Mouse (Mus musculus) kidney, embryonic 16.5 days (tissue): ENCODE measurements around the gene Cacng3. TPM values are rescaled to one million over a fixed set of nuclear protein-coding genes. Genes with fewer than 3 reads are reported as not detected.
A peak's percentile ranks its signal among the peaks of the same experiment; 100 is the strongest.

Source experiments
- ATAC-seq: fragments of 200-750 bp; cut with Nextera tagmentation; 2 replicates; pipeline ENCODE4 v1.8.0; 2017; ENCODE audit warnings: moderate TSS enrichment; ENCODE audit not compliant: low FRiP score, low TSS enrichment
- H3K27ac ChIP-seq: fragments of 300-500 bp; sonication (generic); 2 replicates; pipeline ENCODE4 v1.5.1; 2014; ENCODE audit warnings: low read length
- H3K27me3 ChIP-seq: fragments of 300-500 bp; sonication (generic); 2 replicates; pipeline ENCODE4 v1.6.1; 2014; ENCODE audit warnings: low read length, control low read depth, mixed read lengths; ENCODE audit not compliant: insufficient read depth
- H3K36me3 ChIP-seq: fragments of 300-500 bp; sonication (generic); 2 replicates; pipeline ENCODE4 v1.6.1; 2014; ENCODE audit warnings: low read length, control low read depth, mixed read lengths; ENCODE audit not compliant: insufficient read depth
- H3K4me1 ChIP-seq: fragments of 300-500 bp; sonication (generic); 2 replicates; pipeline ENCODE4 v1.6.1; 2014; ENCODE audit warnings: low read length, control low read depth, mixed read lengths; ENCODE audit not compliant: insufficient read depth
- H3K4me2 ChIP-seq: fragments of 300-500 bp; sonication (generic); replicated peaks from 2 replicates; pipeline ENCODE4 v1.6.1; 2014; ENCODE audit warnings: low read depth, low read length
- H3K4me3 ChIP-seq: fragments of 300-500 bp; sonication (generic); 2 replicates; pipeline ENCODE4 v1.5.1; 2014; ENCODE audit warnings: mild to moderate bottlenecking, low read length
- H3K9ac ChIP-seq: fragments of 300-500 bp; sonication (generic); replicated peaks from 2 replicates; pipeline ENCODE4 v1.6.1; 2014; ENCODE audit warnings: low read length
- H3K9me3 ChIP-seq: fragments of 300-500 bp; sonication (generic); 2 replicates; pipeline ENCODE4 v1.6.1; 2016; ENCODE audit warnings: low read length, control low read depth
- WGBS: fragments of 180-500 bp; shearing (Covaris S2); extraction: QIAGEN DNeasy Blood & Tissue Kit; methylation state at CpG from one replicate; pipeline ENCODE4 v1.1.7; 2014; 5-methylcytosine and 5-hydroxymethylcytosine counted together
- polyA plus RNA-seq: library from polyadenylated mRNA; unstranded; fragments of >200 nt; fragmentation: Nextera tagmentation; extraction: Ambion mirVana; gene quantifications from 2 replicates; pipeline ENCODE4 v1.2.1, GENCODE M21; 2015

Cacng3 gene
- polyA plus RNA-seq, 1 experiment from 2014 or later, result 0.35 TPM

GRCm38 (mm10) chr7:122740663-122741062, 70.4 kb downstream of the Cacng3 start:
- Histone ChIP-seq H3K27me3 (no peaks in the 10 kb centered on the region), H3K36me3 (no peaks in the 10 kb centered on the region), H3K9me3 (no peaks in the 10 kb centered on the region), H3K4me3 (no peak overlapping the region), H3K4me2 (no peak overlapping the region), H3K4me1 (no peaks in the 10 kb centered on the region), H3K9ac (no peak overlapping the region), H3K27ac (no peak overlapping the region)
- WGBS, result 95% methylated on average over 2 of the region's 2 CpGs
- ATAC-seq, result no peak

GRCm38 (mm10) chr7:122755920-122756603, 85.8 kb downstream of the Cacng3 start:
- Histone ChIP-seq H3K4me3 (no peak overlapping the region), H3K27me3 (peaks cover 5% of the 10 kb centered on the region; the same call in 1 of the 2 replicates), H3K36me3 (no peaks in the 10 kb centered on the region), H3K9ac (no peak overlapping the region), H3K4me1 (0 out of 2 replicates have a peak, but pooled peaks cover 7% of the 10 kb centered on the region), H3K9me3 (no peaks in the 10 kb centered on the region), H3K27ac (no peak overlapping the region), H3K4me2 (no peak overlapping the region)
- 86% methylated on average over 5 of the region's 5 CpGs for WGBS
- no peak for ATAC-seq

- Histone ChIP-seq H3K4me3 (no peak overlapping the region), H3K4me1 (0 out of 2 replicates have a peak, but pooled peaks cover 5% of the 10 kb centered on the region), H3K4me2 (no peak overlapping the region), H3K27ac (no peak overlapping the region), H3K36me3 (no peaks in the 10 kb centered on the region), H3K9me3 (0 out of 2 replicates have a peak, but pooled peaks cover 2% of the 10 kb centered on the region), H3K27me3 (peaks cover 5% of the 10 kb centered on the region; the same call in 1 of the 2 replicates), H3K9ac (no peak overlapping the region)
- peak; percentile 88 for ATAC-seq
- WGBS, result 30% methylated on average over 3 of the region's 3 CpGs
These were observed 88.4 kb downstream of the Cacng3 start for GRCm38 (mm10) chr7:122758645-122759044.

GRCm38 (mm10) chr7:122764506-122764905, 94.2 kb downstream of the Cacng3 start:
- 67% methylated on average over 5 of the region's 5 CpGs for WGBS
- H3K4me1 ChIP-seq, result no peaks in the 10 kb centered on the region
- no peaks in the 10 kb centered on the region for H3K27me3 ChIP-seq
- H3K36me3 ChIP-seq, result no peaks in the 10 kb centered on the region
- no peak overlapping the region for H3K4me3 ChIP-seq
- H3K4me2 ChIP-seq, result no peak overlapping the region
- H3K9me3 ChIP-seq, result 0 out of 2 replicates have a peak, but pooled peaks cover 2% of the 10 kb centered on the region
- H3K9ac ChIP-seq, result no peak overlapping the region
- no peak overlapping the region for H3K27ac ChIP-seq
- ATAC-seq, result no peak

- H3K4me3 ChIP-seq, result no peak overlapping the region
- WGBS, result 85% methylated on average over 27 of the region's 27 CpGs
- no peak overlapping the region for H3K9ac ChIP-seq
- H3K4me2 ChIP-seq, result no peak overlapping the region
- H3K27me3 ChIP-seq, result no peaks in the 10 kb centered on the region
- H3K9me3 ChIP-seq, result no peaks in the 10 kb centered on the region
- no peaks in the 10 kb centered on the region for H3K4me1 ChIP-seq
- no peak overlapping the region for H3K27ac ChIP-seq
- ATAC-seq, result no peak
- no peaks in the 10 kb centered on the region for H3K36me3 ChIP-seq
These were observed 98.2 kb downstream of the Cacng3 start for GRCm38 (mm10) chr7:122768292-122769020.

GRCm38 (mm10) chr7:122779601-122780000, 109.3 kb downstream of the Cacng3 start:
- Histone ChIP-seq H3K36me3 (no peaks in the 10 kb centered on the region), H3K4me2 (no peak overlapping the region), H3K4me3 (no peak overlapping the region), H3K9ac (no peak overlapping the region), H3K27me3 (no peaks in the 10 kb centered on the region), H3K9me3 (no peaks in the 10 kb centered on the region), H3K4me1 (no peaks in the 10 kb centered on the region), H3K27ac (no peak overlapping the region)
- WGBS, result 79% methylated on average over 7 of the region's 7 CpGs
- no peak for ATAC-seq

- H3K4me3 ChIP-seq, result no peak overlapping the region
- H3K4me1 ChIP-seq, result no peaks in the 10 kb centered on the region
- H3K4me2 ChIP-seq, result no peak overlapping the region
- 92% methylated on average over 7 of the region's 7 CpGs for WGBS
- no peak overlapping the region for H3K27ac ChIP-seq
- H3K36me3 ChIP-seq, result no peaks in the 10 kb centered on the region
- H3K9me3 ChIP-seq, result no peaks in the 10 kb centered on the region
- H3K9ac ChIP-seq, result no peak overlapping the region
- no peak for ATAC-seq
- H3K27me3 ChIP-seq, result no peaks in the 10 kb centered on the region
These were observed 119.6 kb downstream of the Cacng3 start for GRCm38 (mm10) chr7:122789929-122790328.

GRCm38 (mm10) chr7:122793655-122794346, 123.5 kb downstream of the Cacng3 start:
- Histone ChIP-seq H3K4me3 (no peak overlapping the region), H3K36me3 (no peaks in the 10 kb centered on the region), H3K9me3 (no peaks in the 10 kb centered on the region; the same call in 1 of the 2 replicates), H3K4me2 (no peak overlapping the region), H3K27me3 (no peaks in the 10 kb centered on the region), H3K27ac (no peak overlapping the region), H3K9ac (no peak overlapping the region), H3K4me1 (no peaks in the 10 kb centered on the region)
- ATAC-seq, result no peak
- WGBS, result 48% methylated on average over 6 of the region's 6 CpGs

GRCm38 (mm10) chr7:122795140-122795539, 124.8 kb downstream of the Cacng3 start:
- H3K4me1 ChIP-seq, result no peaks in the 10 kb centered on the region
- no peaks in the 10 kb centered on the region for H3K27me3 ChIP-seq
- H3K9me3 ChIP-seq, result no peaks in the 10 kb centered on the region; the same call in 1 of the 2 replicates
- WGBS, result 88% methylated on average over 6 of the region's 6 CpGs
- H3K27ac ChIP-seq, result no peak overlapping the region
- H3K4me3 ChIP-seq, result no peak overlapping the region
- no peak overlapping the region for H3K9ac ChIP-seq
- ATAC-seq, result no peak
- no peak overlapping the region for H3K4me2 ChIP-seq
- H3K36me3 ChIP-seq, result no peaks in the 10 kb centered on the region
